Mouse (Mus musculus): ENCODE measurements around the gene Ankrd34a. TPM values are rescaled to one million over a fixed set of nuclear protein-coding genes. Genes with fewer than 3 reads are reported as not detected.
A peak's percentile ranks its signal among the peaks of the same experiment; 100 is the strongest.

Ankrd34a gene
- total RNA-seq, 2 experiments from 2014 or later, result 0.95 to 1.1 TPM

GRCm38 (mm10) chr3:96561946-96562681 lies 34.3 kb upstream of the Ankrd34a start:
- peak; percentile 55 for DNase-seq

- DNase-seq, result no peak
Measured at GRCm38 (mm10) chr3:96563267-96563666, 33.2 kb upstream of the Ankrd34a start.

GRCm38 (mm10) chr3:96563911-96564632 lies 32.4 kb upstream of the Ankrd34a start:
- no peak for DNase-seq

- peak; percentile 45 for DNase-seq
Measured at GRCm38 (mm10) chr3:96564633-96565032, 31.8 kb upstream of the Ankrd34a start.

GRCm38 (mm10) chr3:96565105-96565504 lies 31.3 kb upstream of the Ankrd34a start:
- no peak for DNase-seq

GRCm38 (mm10) chr3:96566661-96567450 lies 29.6 kb upstream of the Ankrd34a start:
- DNase-seq, result no peak

GRCm38 (mm10) chr3:96568605-96569004 lies 27.8 kb upstream of the Ankrd34a start:
- no peak for DNase-seq

- no peak for DNase-seq
Measured at GRCm38 (mm10) chr3:96569506-96569905, 26.9 kb upstream of the Ankrd34a start.

GRCm38 (mm10) chr3:96569966-96570605 lies 26.4 kb upstream of the Ankrd34a start:
- no peak for DNase-seq

GRCm38 (mm10) chr3:96570643-96571042 lies 25.8 kb upstream of the Ankrd34a start:
- DNase-seq, result no peak

GRCm38 (mm10) chr3:96571336-96571735 lies 25.1 kb upstream of the Ankrd34a start:
- DNase-seq, result no peak

- DNase-seq, result peak; percentile 58
Measured at GRCm38 (mm10) chr3:96571896-96572698, 24.3 kb upstream of the Ankrd34a start.

GRCm38 (mm10) chr3:96573611-96574511 lies 22.6 kb upstream of the Ankrd34a start:
- DNase-seq, result peak; percentile 74

GRCm38 (mm10) chr3:96575272-96575984 lies 21.0 kb upstream of the Ankrd34a start:
- DNase-seq, result peak; percentile 79

- peak; percentile 86 for DNase-seq
Measured at GRCm38 (mm10) chr3:96576005-96576658, 20.3 kb upstream of the Ankrd34a start.

- peak; percentile 95 for DNase-seq
Measured at GRCm38 (mm10) chr3:96576690-96577541, 19.5 kb upstream of the Ankrd34a start, which contains the start of gene Gm16253. TSS of gene Gm16253 (plus strand) at chr3:96576984.

GRCm38 (mm10) chr3:96577566-96577965 lies 18.9 kb upstream of the Ankrd34a start:
- DNase-seq, result no peak

Measured in gastrocnemius, postnatal 25 days (tissue).